ENCODE assay signal across 19 mouse cellular contexts in the genomic region with DNA sequence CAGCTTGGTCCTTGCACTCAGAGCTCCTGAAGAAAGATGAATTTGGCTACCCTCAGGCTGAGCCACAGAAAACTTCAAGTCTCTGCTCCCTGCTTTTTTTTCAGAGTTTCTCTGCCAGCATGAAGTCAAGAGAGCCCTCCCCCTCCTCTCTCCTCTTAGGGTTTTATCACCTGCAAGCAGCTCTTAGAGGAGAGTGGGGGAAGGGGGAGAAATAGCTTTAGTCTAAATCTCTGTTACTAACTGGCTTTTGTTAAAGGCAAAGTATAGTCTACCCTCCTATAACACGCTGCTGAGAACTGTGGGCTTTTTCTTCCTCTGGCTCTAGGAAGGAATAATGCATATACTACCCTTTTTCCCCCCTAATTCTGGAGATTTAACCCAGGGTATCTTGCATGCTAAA. TPM values are rescaled to one million over a fixed set of nuclear protein-coding genes. Genes with fewer than 3 reads are reported as not detected.
DNase-seq lines count a peak whose midpoint lies in the region; ATAC-seq and TF ChIP-seq lines count a peak whose summit lies in the region.
"Had no signal": no experiment of that assay in that cellular context is flagged by ENCODE, and none has a peak within 500 bp of the region (broad histone marks: within the 10 kb centered on the region; RNA-seq: fewer than 3 reads in every experiment).

No protein-coding gene starts in this region.

- no peak overlapping the region for H3K9ac ChIP-seq in forebrain, embryonic 11.5 days (ENCODE audit: low read length)
- H3K9ac ChIP-seq in lung, embryonic 14.5 days = no peak overlapping the region
- no peak overlapping the region for H3K9ac ChIP-seq in intestine, embryonic 14.5 days (ENCODE audit: low read length)
- no peak overlapping the region for H3K9ac ChIP-seq in stomach, embryonic 14.5 days (replicated peaks; ENCODE audit: low read depth, low read length)
- H3K9ac ChIP-seq: embryonic facial prominence, embryonic 12.5 days; limb, embryonic 15.5 days had no signal

- H3K36me3 ChIP-seq in forebrain, embryonic 10.5 days (replicated peaks) = no peaks in the 10 kb centered on the region
- H3K36me3 ChIP-seq in forebrain, embryonic 11.5 days (ENCODE audit: control insufficient read depth, insufficient read depth, low read length) = no peaks in the 10 kb centered on the region
- H3K36me3 ChIP-seq in lung, embryonic 14.5 days (ENCODE audit: insufficient read depth) = no peaks in the 10 kb centered on the region
- H3K36me3 ChIP-seq in intestine, embryonic 14.5 days (ENCODE audit: control insufficient read depth, insufficient read depth, low read length) = no peaks in the 10 kb centered on the region
- no peaks in the 10 kb centered on the region for H3K36me3 ChIP-seq in stomach, embryonic 14.5 days (ENCODE audit: control insufficient read depth, insufficient read depth, low read length)
- H3K36me3 ChIP-seq: embryonic facial prominence, embryonic 12.5 days; hindbrain, embryonic 10.5 days; limb, embryonic 15.5 days had no signal

- WGBS in forebrain, embryonic 10.5 days = 8% methylated on average over 1 of the region's 1 CpGs
- 3% methylated on average over 1 of the region's 1 CpGs for WGBS in forebrain, embryonic 11.5 days
- 16% methylated on average over 1 of the region's 1 CpGs for WGBS in lung, embryonic 14.5 days
- 9% methylated on average over 1 of the region's 1 CpGs for WGBS in intestine, embryonic 14.5 days
- WGBS in stomach, embryonic 14.5 days = 30% methylated on average over 1 of the region's 1 CpGs

- no peak for TF ChIP-seq CTCF in lung, embryonic 14.5 days (IDR thresholded peaks at IDR 0.05; ENCODE audit: low read depth)

- no peak for DNase-seq in forebrain, embryonic 10.5 days (ENCODE audit: extremely low spot score, low spot score)
- DNase-seq in forebrain, embryonic 11.5 days (ENCODE audit: low spot score) = no peak
- DNase-seq in lung, embryonic 14.5 days = peak; percentile 40
- DNase-seq in lung, postnatal 10 days = no peak
- no peak for DNase-seq in intestine, embryonic 14.5 days (ENCODE audit: low spot score)
- DNase-seq in thymus, postnatal 10 days (ENCODE audit: low spot score in 2 of 2) = no peak
- no peak for DNase-seq in thymus, postnatal 36 days
- DNase-seq: adrenal gland, adult 8-10 months; cerebellum, adult 9-11 months; kidney, postnatal 36 days; lung, adult 18-20 months; right cerebral cortex, adult 18-20 months; thymus, postnatal 14 days had no signal

- no peaks in the 10 kb centered on the region for H3K9me3 ChIP-seq in forebrain, embryonic 10.5 days
- no peaks in the 10 kb centered on the region for H3K9me3 ChIP-seq in forebrain, embryonic 11.5 days (ENCODE audit: control insufficient read depth, low read length)
- no peaks in the 10 kb centered on the region for H3K9me3 ChIP-seq in lung, embryonic 14.5 days (ENCODE audit: low read depth, low read length)
- H3K9me3 ChIP-seq in intestine, embryonic 14.5 days (ENCODE audit: control insufficient read depth, low read length) = no peaks in the 10 kb centered on the region
- no peaks in the 10 kb centered on the region for H3K9me3 ChIP-seq in stomach, embryonic 14.5 days (ENCODE audit: control insufficient read depth, low read depth, low read length)
- H3K9me3 ChIP-seq: embryonic facial prominence, embryonic 12.5 days; hindbrain, embryonic 10.5 days; limb, embryonic 15.5 days had no signal

- H3K4me2 ChIP-seq in forebrain, embryonic 11.5 days (ENCODE audit: low read depth, low read length, severe bottlenecking) = no peak overlapping the region
- H3K4me2 ChIP-seq in lung, embryonic 14.5 days = no peak overlapping the region
- H3K4me2 ChIP-seq in intestine, embryonic 14.5 days (ENCODE audit: low read length) = no peak overlapping the region; the same call in 1 of the 2 replicates
- H3K4me2 ChIP-seq in stomach, embryonic 14.5 days (replicated peaks; ENCODE audit: low read depth, low read length) = no peak overlapping the region
- H3K4me2 ChIP-seq: embryonic facial prominence, embryonic 12.5 days; limb, embryonic 15.5 days had no signal

- H3K27me3 ChIP-seq in forebrain, embryonic 10.5 days (ENCODE audit: poor library complexity, severe bottlenecking) = peaks cover 28% of the 10 kb centered on the region
- no peaks in the 10 kb centered on the region for H3K27me3 ChIP-seq in forebrain, embryonic 11.5 days (ENCODE audit: control insufficient read depth, insufficient read depth, low read length)
- no peaks in the 10 kb centered on the region for H3K27me3 ChIP-seq in lung, embryonic 14.5 days (ENCODE audit: insufficient read depth, low read length)
- no peaks in the 10 kb centered on the region for H3K27me3 ChIP-seq in intestine, embryonic 14.5 days (replicated peaks; ENCODE audit: control insufficient read depth, insufficient read depth, low read length)
- no peaks in the 10 kb centered on the region for H3K27me3 ChIP-seq in stomach, embryonic 14.5 days (ENCODE audit: control insufficient read depth, insufficient read depth, low read length)
- H3K27me3 ChIP-seq: embryonic facial prominence, embryonic 12.5 days; limb, embryonic 15.5 days had no signal

- H3K27ac ChIP-seq in forebrain, embryonic 10.5 days = peak overlapping the region; percentile 51; the same call in 1 of the 2 replicates
- H3K27ac ChIP-seq in forebrain, embryonic 11.5 days (ENCODE audit: low read depth, low read length) = no peak overlapping the region
- H3K27ac ChIP-seq in lung, embryonic 14.5 days (ENCODE audit: low read depth) = no peak overlapping the region
- H3K27ac ChIP-seq in intestine, embryonic 14.5 days (ENCODE audit: low read depth) = peak overlapping the region; percentile 59
- peak overlapping the region; percentile 34; the same call in 1 of the 2 replicates for H3K27ac ChIP-seq in stomach, embryonic 14.5 days (ENCODE audit: low read length)
- H3K27ac ChIP-seq: embryonic facial prominence, embryonic 12.5 days; hindbrain, embryonic 10.5 days; limb, embryonic 15.5 days had no signal

- H3K4me1 ChIP-seq in forebrain, embryonic 10.5 days = peaks cover 53% of the 10 kb centered on the region
- peaks cover 5% of the 10 kb centered on the region; the same call in 1 of the 2 replicates for H3K4me1 ChIP-seq in forebrain, embryonic 11.5 days (replicated peaks; ENCODE audit: control insufficient read depth, insufficient read depth, low read length)
- H3K4me1 ChIP-seq in lung, embryonic 14.5 days (ENCODE audit: insufficient read depth) = peaks cover 25% of the 10 kb centered on the region
- H3K4me1 ChIP-seq in intestine, embryonic 14.5 days (replicated peaks; ENCODE audit: control insufficient read depth, insufficient read depth, low read length) = peaks cover 28% of the 10 kb centered on the region
- peaks cover 23% of the 10 kb centered on the region for H3K4me1 ChIP-seq in stomach, embryonic 14.5 days (ENCODE audit: control insufficient read depth, insufficient read depth, low read length)

- H3K4me3 ChIP-seq in forebrain, embryonic 10.5 days = no peak overlapping the region
- H3K4me3 ChIP-seq in forebrain, embryonic 11.5 days (ENCODE audit: low read depth, low read length) = no peak overlapping the region
- H3K4me3 ChIP-seq in lung, embryonic 14.5 days (ENCODE audit: low read depth, low read length) = no peak overlapping the region
- no peak overlapping the region for H3K4me3 ChIP-seq in intestine, embryonic 14.5 days (ENCODE audit: low read depth, low read length)
- no peak overlapping the region for H3K4me3 ChIP-seq in stomach, embryonic 14.5 days (ENCODE audit: low read depth, low read length)
- H3K4me3 ChIP-seq: embryonic facial prominence, embryonic 12.5 days; hindbrain, embryonic 10.5 days; limb, embryonic 15.5 days; myocyte had no signal

- no peak for ATAC-seq in forebrain, embryonic 11.5 days (replicated peaks; ENCODE audit: low FRiP score)
- ATAC-seq in lung, embryonic 14.5 days (ENCODE audit: insufficient read depth) = no peak
- ATAC-seq in intestine, embryonic 14.5 days (replicated peaks; ENCODE audit: low FRiP score, low TSS enrichment, low read depth) = no peak
- no peak for ATAC-seq in stomach, embryonic 14.5 days (ENCODE audit: insufficient number of reproducible peaks, insufficient read depth, low FRiP score, low read depth)
- ATAC-seq: inflammation-experienced regulatory T-cells, adult 6 months had no signal

RNA-seq across cellular contexts. Expression of a gene that starts 41.5 kb away (rescaled TPM):
- polyA plus RNA-seq in forebrain, embryonic 10.5 days (2016; fragmentation: Nextera tagmentation; extraction: Ambion mirVana) = 40.6 and 41.6 TPM in 2 replicates
- polyA plus RNA-seq in forebrain, embryonic 11.5 days (2014; fragmentation: Nextera tagmentation; extraction: Ambion mirVana) = 48.1 and 49.3 TPM in 2 replicates
- 51.4 and 55.3 TPM in 2 replicates for polyA plus RNA-seq in lung, embryonic 14.5 days (2014; fragmentation: Nextera tagmentation; extraction: Ambion mirVana)
- 52.5 and 52.9 TPM in 2 replicates for polyA plus RNA-seq in intestine, embryonic 14.5 days (2014; fragmentation: Nextera tagmentation; extraction: Ambion mirVana)
- 41.9 and 47.3 TPM in 2 replicates for polyA plus RNA-seq in stomach, embryonic 14.5 days (2014; fragmentation: Nextera tagmentation; extraction: Ambion mirVana)

Comparison
In these comparisons a context has a peak if more than half of its experiments do, and no peak if none do; other contexts are left out.
1. H3K27ac ChIP-seq: peak in forebrain, embryonic 10.5 days (single experiment), intestine, embryonic 14.5 days (single experiment) and stomach, embryonic 14.5 days (single experiment); none in forebrain, embryonic 11.5 days (single experiment) and lung, embryonic 14.5 days (single experiment).